Mouse (Mus musculus) C2C12 (cell line): Measurements from ENCODE around the gene Selenoi. TPM values are rescaled to one million over a fixed set of nuclear protein-coding genes. Genes with fewer than 3 reads are reported as not detected.

Experiments used
- H3K27me3 ChIP-seq: one replicate; pipeline ENCODE4 v1.6.1; 2011; ENCODE audit not compliant: control insufficient read depth, insufficient read depth, insufficient read length
- H3K36me3 ChIP-seq: one replicate; pipeline ENCODE4 v1.6.1; 2011; ENCODE audit not compliant: control insufficient read depth, insufficient read depth
- H3K4me3 ChIP-seq: one replicate; pipeline ENCODE4 v1.5.1; 2011; ENCODE audit warnings: mild to moderate bottlenecking, control low read depth; ENCODE audit not compliant: poor library complexity, insufficient read depth, severe bottlenecking
- H3K79me2 ChIP-seq: one replicate; pipeline ENCODE4 v1.6.1; 2011; ENCODE audit not compliant: control insufficient read depth, insufficient read depth
- H3K79me3 ChIP-seq: one replicate; pipeline ENCODE4 v1.6.1; 2011; ENCODE audit warnings: low read depth, control low read depth
- H3ac ChIP-seq: one replicate; pipeline ENCODE3; 2011; ENCODE audit warnings: low read depth; ENCODE audit not compliant: control insufficient read depth, insufficient read length
- CEBPB ChIP-seq: IDR thresholded peaks from one replicate; pipeline ENCODE4 v1.6.1; 2011; ENCODE audit warnings: low read depth, mild to moderate bottlenecking, control low read depth, moderate library complexity
- CTCF ChIP-seq: IDR thresholded peaks from one replicate; pipeline ENCODE4 v1.5.1; 2011; ENCODE audit not compliant: control insufficient read depth, insufficient read depth, insufficient read length
- FOSL1 ChIP-seq: IDR thresholded peaks from one replicate; pipeline ENCODE4 v1.8.0; 2011; ENCODE audit warnings: mild to moderate bottlenecking, low read length; ENCODE audit not compliant: poor library complexity, insufficient read depth, severe bottlenecking
- MAX ChIP-seq: IDR thresholded peaks from one replicate; pipeline ENCODE4 v1.6.1; 2011; ENCODE audit warnings: mild to moderate bottlenecking, control low read depth
- MYOD1 ChIP-seq: IDR thresholded peaks from one replicate; pipeline ENCODE4 v1.6.1; 2011; ENCODE audit warnings: low read depth; ENCODE audit not compliant: control insufficient read depth, insufficient read length
- MYOG ChIP-seq: IDR thresholded peaks from one replicate; pipeline ENCODE4 v1.6.1; 2011; ENCODE audit not compliant: control insufficient read depth, insufficient read length; ENCODE audit errors: extremely low read depth
- USF1 ChIP-seq: IDR thresholded peaks from one replicate; pipeline ENCODE4 v1.6.1; 2011; ENCODE audit warnings: low read depth, mild to moderate bottlenecking, control low read depth, moderate library complexity
- polyA plus RNA-seq: library from polyadenylated mRNA; unstranded; fragments of >200 nt; fragmentation: generic; extraction: Trizol; gene quantifications from one replicate; pipeline ENCODE4 v1.2.1, GENCODE M21; 2012; ENCODE audit warnings: missing spikeins

Selenoi gene
- polyA plus RNA-seq, 1 experiment = 15.0 TPM

- H3K27me3 ChIP-seq = no peaks in the 10 kb centered on the region
Observed at GRCm38 (mm10) chr5:30230901-30231300, 1.5 kb upstream of the Selenoi start.

GRCm38 (mm10) chr5:30231891-30232270, 500 bp upstream of the Selenoi start:
- peaks cover 63% of the 10 kb centered on the region for H3K79me2 ChIP-seq
- peaks cover 46% of the 10 kb centered on the region for H3K79me3 ChIP-seq
- TF ChIP-seq USF1 (no peak), MAX (no peak), CTCF (no peak), CEBPB (no peak), MYOG (no peak), FOSL1 (no peak), MYOD1 (no peak)
- peak overlapping the region; percentile 43 for H3ac ChIP-seq
- H3K4me3 ChIP-seq = peak overlapping the region; percentile 76
- no peaks in the 10 kb centered on the region for H3K36me3 ChIP-seq
- no peaks in the 10 kb centered on the region for H3K27me3 ChIP-seq

More at GRCm38 (mm10) chr5:30230901-30231300, 1.5 kb upstream of the Selenoi start:
- no peak for TF ChIP-seq CEBPB
- no peak for TF ChIP-seq MAX
- no peak for TF ChIP-seq MYOG
- TF ChIP-seq MYOD1 = no peak
- no peak for TF ChIP-seq USF1
- no peak for TF ChIP-seq FOSL1
- no peak for TF ChIP-seq CTCF
- Histone ChIP-seq H3K79me2 (peaks cover 53% of the 10 kb centered on the region), H3K79me3 (peaks cover 36% of the 10 kb centered on the region), H3K36me3 (no peaks in the 10 kb centered on the region), H3ac (no peak overlapping the region), H3K4me3 (no peak overlapping the region)

GRCm38 (mm10) chr5:30233042-30233441, 661 bp downstream of the Selenoi start:
- no peaks in the 10 kb centered on the region for H3K36me3 ChIP-seq
- peak overlapping the region; percentile 61 for H3ac ChIP-seq
- peaks cover 56% of the 10 kb centered on the region for H3K79me3 ChIP-seq
- H3K4me3 ChIP-seq = peak overlapping the region; percentile 76
- H3K27me3 ChIP-seq = no peaks in the 10 kb centered on the region
- peaks cover 75% of the 10 kb centered on the region for H3K79me2 ChIP-seq
- TF ChIP-seq CTCF = no peak
- no peak for TF ChIP-seq FOSL1
- TF ChIP-seq MYOG = no peak
- TF ChIP-seq MAX = no peak
- TF ChIP-seq USF1 = no peak
- TF ChIP-seq CEBPB = no peak
- TF ChIP-seq MYOD1 = no peak

- TF ChIP-seq USF1 (no peak), CEBPB (peak; percentile 66)
- Histone ChIP-seq H3ac (peak overlapping the region; percentile 40), H3K4me3 (peak overlapping the region; percentile 76), H3K79me3 (peaks cover 66% of the 10 kb centered on the region), H3K36me3 (no peaks in the 10 kb centered on the region), H3K79me2 (peaks cover 84% of the 10 kb centered on the region), H3K27me3 (no peaks in the 10 kb centered on the region)
Observed at GRCm38 (mm10) chr5:30233979-30234378, 1.6 kb downstream of the Selenoi start.

- H3K79me3 ChIP-seq = peaks cover 79% of the 10 kb centered on the region
- no peak overlapping the region for H3K4me3 ChIP-seq
- TF ChIP-seq MAX (no peak), USF1 (no peak), CTCF (no peak), CEBPB (no peak), FOSL1 (no peak), MYOG (no peak), MYOD1 (no peak)
- H3K27me3 ChIP-seq = no peaks in the 10 kb centered on the region
- peaks cover 95% of the 10 kb centered on the region for H3K79me2 ChIP-seq
- H3ac ChIP-seq = no peak overlapping the region
- H3K36me3 ChIP-seq = no peaks in the 10 kb centered on the region
Observed at GRCm38 (mm10) chr5:30235641-30236126, 3.3 kb downstream of the Selenoi start.

GRCm38 (mm10) chr5:30238533-30238932, 6.2 kb downstream of the Selenoi start:
- Histone ChIP-seq H3K36me3 (no peaks in the 10 kb centered on the region), H3ac (no peak overlapping the region), H3K27me3 (no peaks in the 10 kb centered on the region), H3K79me3 (peaks cover 95% of the 10 kb centered on the region), H3K4me3 (no peak overlapping the region), H3K79me2 (peaks cover 100% of the 10 kb centered on the region)
- TF ChIP-seq CEBPB (no peak), MYOG (no peak), MYOD1 (no peak)
